Mouse (Mus musculus) CD4-positive, CD25-positive, alpha-beta regulatory T cell, adult 9 weeks (primary cell): ENCODE results near the gene Elovl4. TPM values are rescaled to one million over a fixed set of nuclear protein-coding genes. Genes with fewer than 3 reads are reported as not detected.

Experiments used
- polyA plus RNA-seq: library from polyadenylated mRNA; unstranded; fragments of 100-300 nt; shearing (Covaris generic); gene quantifications from one replicate; pipeline ENCODE4 v1.2.1, GENCODE M21; 2017

Elovl4 gene
- polyA plus RNA-seq, result 0.21 TPM

DNA sequence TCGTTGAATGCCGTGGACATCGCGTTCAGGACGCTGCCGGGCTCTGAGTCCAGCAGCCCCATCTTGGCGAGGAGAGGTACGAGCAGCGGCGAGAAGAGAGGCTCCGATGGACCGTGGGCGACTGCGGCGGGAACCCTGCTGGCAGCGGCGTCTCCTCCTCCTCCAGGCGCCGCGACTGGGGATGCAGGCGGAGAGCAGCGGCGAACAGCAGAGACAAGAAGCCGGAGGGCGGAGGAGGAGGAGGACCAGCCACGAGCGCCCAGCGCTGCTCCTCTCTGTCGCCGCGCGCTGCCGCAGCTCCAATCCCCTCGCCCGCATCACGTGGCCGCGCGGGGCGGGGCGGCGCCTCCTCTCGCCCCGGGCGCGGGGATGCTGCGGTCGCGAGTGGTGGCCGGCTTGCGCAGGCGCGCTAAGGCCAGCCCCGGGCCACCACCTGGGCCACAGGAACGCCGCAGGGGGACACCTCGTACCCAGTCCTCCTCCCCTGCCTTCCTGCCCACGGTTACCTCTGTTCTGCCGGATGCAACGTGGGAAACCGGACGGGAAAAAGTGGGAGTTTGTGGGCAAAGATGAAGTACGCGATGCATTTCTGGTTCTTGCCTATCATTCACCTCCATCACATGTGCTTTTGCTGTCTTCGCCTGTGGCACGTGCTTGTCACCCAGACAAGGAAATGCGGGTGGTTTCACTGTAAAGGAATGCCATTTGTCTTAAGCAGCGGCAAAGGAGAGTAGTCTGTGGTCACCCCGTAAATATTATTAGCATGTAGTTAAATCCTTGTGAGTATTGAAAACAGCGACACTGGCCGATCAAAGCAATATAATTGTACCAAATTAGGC lies at the start of gene Elovl4:
TSS of gene Elovl4 (minus strand) at position 301 of the 839 bp plus-strand sequence.

DNA sequence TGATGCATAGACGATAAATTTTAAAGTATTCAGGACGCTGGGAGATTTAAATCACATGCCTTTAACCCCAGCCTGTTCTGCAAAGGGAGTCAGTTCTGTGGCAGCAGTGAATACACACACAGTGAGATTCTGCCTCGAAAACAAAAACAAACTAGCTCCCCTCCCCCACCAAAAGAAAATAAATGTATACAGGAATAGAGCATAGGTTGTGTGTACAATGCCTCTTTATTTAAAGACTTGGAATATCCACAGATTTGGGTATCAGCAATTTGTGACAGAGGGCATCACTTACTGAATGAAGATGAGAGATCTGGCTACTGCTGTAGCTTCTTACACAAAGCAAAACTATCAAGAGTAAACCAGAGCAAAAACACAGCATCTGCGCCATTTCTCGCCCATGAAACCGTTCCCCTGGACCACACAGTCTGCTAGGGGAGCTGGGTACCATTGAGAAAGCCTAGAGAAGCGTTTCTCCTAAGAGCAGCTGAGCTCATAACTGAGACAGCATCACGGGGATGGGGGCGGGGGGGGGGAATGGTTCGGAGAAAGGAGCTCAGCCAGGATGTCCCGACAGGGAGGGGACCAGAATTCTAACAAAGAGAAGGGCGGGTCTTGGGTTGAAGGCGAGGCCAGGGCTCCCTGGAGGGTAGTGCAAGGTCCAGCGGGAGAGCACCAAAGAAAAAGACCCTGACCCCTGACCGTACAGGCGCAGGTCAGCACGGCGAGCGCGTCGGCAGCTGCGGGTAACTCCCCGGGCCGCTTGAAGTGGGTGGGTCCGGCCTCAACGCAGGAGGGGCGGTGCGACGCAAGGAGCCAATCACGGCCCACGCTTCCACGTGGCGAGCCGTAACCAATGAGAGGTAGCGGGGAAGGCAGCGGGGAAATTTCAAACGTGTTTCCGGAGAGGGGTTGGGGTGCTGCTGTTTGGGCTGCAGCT lies 28.0 kb upstream of the Elovl4 start, which contains the start of gene Ttk:
TSS of gene Ttk (plus strand) at position 879 of the 937 bp plus-strand sequence.

Other genes starting within 250 kb of the Elovl4 start
- gene Ttk, start 28.4 kb upstream of the Elovl4 start, polyA plus RNA-seq, result 1.3 TPM
- gene Bckdhb, start 118.9 kb upstream of the Elovl4 start, polyA plus RNA-seq, result 6.8 TPM